Mouse (Mus musculus): ENCODE measurements around the gene Kitl.

Kitl gene

GRCm38 (mm10) chr10:100015370-100016325 is at the start of gene Kitl:
Kitl (plus strand) TSS chr10:100015630.
- DNase-seq (ENCODE audit: low spot score in 2 of 2), result peak; percentile 60 to 61

- no peak for DNase-seq (ENCODE audit: low spot score in 2 of 2)
Measured at GRCm38 (mm10) chr10:99972866-99973265, 42.6 kb upstream of the Kitl start.

- DNase-seq (ENCODE audit: low spot score in 2 of 2), result no peak
Measured at GRCm38 (mm10) chr10:99980096-99980495, 35.3 kb upstream of the Kitl start.

GRCm38 (mm10) chr10:99980916-99981315 is 34.5 kb upstream of the Kitl start:
- no peak for DNase-seq (ENCODE audit: low spot score in 2 of 2)

- DNase-seq (ENCODE audit: low spot score in 2 of 2), result no peak
Measured at GRCm38 (mm10) chr10:99981887-99982286, 33.5 kb upstream of the Kitl start.

GRCm38 (mm10) chr10:99986745-99987144 is 28.7 kb upstream of the Kitl start:
- DNase-seq (ENCODE audit: low spot score in 2 of 2), result no peak

GRCm38 (mm10) chr10:99989758-99990157 is 25.7 kb upstream of the Kitl start:
- no peak for DNase-seq (ENCODE audit: low spot score in 2 of 2)

- no peak for DNase-seq (ENCODE audit: low spot score in 2 of 2)
Measured at GRCm38 (mm10) chr10:99992121-99992520, 23.3 kb upstream of the Kitl start.

- no peak for DNase-seq (ENCODE audit: low spot score in 2 of 2)
Measured at GRCm38 (mm10) chr10:100001452-100001851, 14.0 kb upstream of the Kitl start.

GRCm38 (mm10) chr10:100003797-100004196 is 11.6 kb upstream of the Kitl start:
- DNase-seq (ENCODE audit: low spot score in 2 of 2), result no peak

GRCm38 (mm10) chr10:100009681-100010080 is 5.7 kb upstream of the Kitl start:
- DNase-seq (ENCODE audit: low spot score in 2 of 2), result no peak

GRCm38 (mm10) chr10:100010291-100010690 is 5.1 kb upstream of the Kitl start:
- no peak for DNase-seq (ENCODE audit: low spot score in 2 of 2)

- no peak for DNase-seq (ENCODE audit: low spot score in 2 of 2)
Measured at GRCm38 (mm10) chr10:100014096-100014495, 1.3 kb upstream of the Kitl start.

GRCm38 (mm10) chr10:100016326-100016709 is 888 bp downstream of the Kitl start:
- DNase-seq (ENCODE audit: low spot score in 2 of 2), result peak; percentile 56 to 69

- DNase-seq (ENCODE audit: low spot score in 2 of 2), result no peak
Measured at GRCm38 (mm10) chr10:100016941-100017770, 1.7 kb downstream of the Kitl start.

GRCm38 (mm10) chr10:100017771-100018070 is 2.3 kb downstream of the Kitl start:
- DNase-seq (ENCODE audit: low spot score in 2 of 2), result no peak

- no peak for DNase-seq (ENCODE audit: low spot score in 2 of 2)
Measured at GRCm38 (mm10) chr10:100018493-100018892, 3.1 kb downstream of the Kitl start.

- no peak for DNase-seq (ENCODE audit: low spot score in 2 of 2)
Measured at GRCm38 (mm10) chr10:100019246-100020195, 4.1 kb downstream of the Kitl start.

- DNase-seq (ENCODE audit: low spot score in 2 of 2), result no peak
Measured at GRCm38 (mm10) chr10:100022090-100022834, 6.8 kb downstream of the Kitl start.

- no peak for DNase-seq (ENCODE audit: low spot score in 2 of 2)
Measured at GRCm38 (mm10) chr10:100022835-100023093, 7.3 kb downstream of the Kitl start.

GRCm38 (mm10) chr10:100025665-100026064 is 10.2 kb downstream of the Kitl start:
- DNase-seq (ENCODE audit: low spot score in 2 of 2), result no peak
